Mouse (Mus musculus): Measurements from ENCODE around the gene Cbwd1.
"Not testable (repeated sequence)": the region's sequence is repeated elsewhere in the genome, so short reads cannot be mapped to it uniquely, and the experiment has no call there.

Cbwd1 gene

GRCm38 (mm10) chr19:24896536-24896935 is 64.9 kb downstream of the Cbwd1 start:
- DNase-seq, result no peak

GRCm38 (mm10) chr19:24886888-24887287 is 74.5 kb downstream of the Cbwd1 start:
- no peak for DNase-seq

- DNase-seq, result peak; percentile 66
Measured at GRCm38 (mm10) chr19:24885504-24885903, 75.9 kb downstream of the Cbwd1 start.

- DNase-seq, result no peak
Measured at GRCm38 (mm10) chr19:24881237-24881636, 80.2 kb downstream of the Cbwd1 start.

- DNase-seq, result not testable (repeated sequence)
Measured at GRCm38 (mm10) chr19:24875129-24875870, 86.1 kb downstream of the Cbwd1 start, which contains the start of gene Gm10053. Gene Gm10053, plus strand, starts transcription at chr19:24875686.

GRCm38 (mm10) chr19:24873873-24874272 is 87.5 kb downstream of the Cbwd1 start:
- DNase-seq, result no peak

GRCm38 (mm10) chr19:24871037-24871635 is 90.3 kb downstream of the Cbwd1 start:
- peak; percentile 73 for DNase-seq

Data from kidney, postnatal 14 days (tissue).